11 mouse cellular contexts compared by ENCODE assay signal in genomic region chr17:4738717-4739485, GRCm38 (mm10).
DNase-seq lines count a peak whose midpoint lies in the region; ATAC-seq and TF ChIP-seq lines count a peak whose summit lies in the region.
"Had no signal": no experiment of that assay in that cellular context is flagged by ENCODE, and none has a peak within 500 bp of the region (broad histone marks: within the 10 kb centered on the region; RNA-seq: fewer than 3 reads in every experiment).

No protein-coding gene starts in this region.

- 0 out of 2 replicates have a peak overlapping the region, but pooled peaks have one; percentile 14 for H3K9ac ChIP-seq in limb, embryonic 12.5 days (replicated peaks)
- H3K9ac ChIP-seq: lung, embryonic 14.5 days had no signal

- no peaks in the 10 kb centered on the region for H3K9me3 ChIP-seq in limb, embryonic 12.5 days

- peak; percentile 35 for DNase-seq in gastrocnemius, adult 2 months
- no peak for DNase-seq in gastrocnemius, postnatal 36 days
- peak; percentile 31 for DNase-seq in left cerebral cortex, postnatal 4 days
- no peak for DNase-seq in left cerebral cortex, adult 18-20 months (ENCODE audit: low spot score in 2 of 2)
- DNase-seq in embryo, embryonic 11 days = peak; percentile 20
- DNase-seq in c-Kit-positive CD71-positive TER-119-positive erythroid progenitor cells, embryonic 14.5 days (ENCODE audit: low spot score) = no peak
- no peak for DNase-seq in testis, postnatal 10 days (ENCODE audit: low spot score)
- DNase-seq: lung, embryonic 14.5 days; midbrain, embryonic 14.5 days; right cerebral cortex, postnatal 14 days had no signal

- WGBS in limb, embryonic 12.5 days = 2% methylated on average over 7 of the region's 7 CpGs

- H3K27ac ChIP-seq in gastrocnemius, adult 2 months = no peak overlapping the region
- no peak overlapping the region for H3K27ac ChIP-seq in limb, embryonic 12.5 days

- no peaks in the 10 kb centered on the region for H3K27me3 ChIP-seq in limb, embryonic 12.5 days

- 0 out of 2 replicates have a peak, but pooled peaks have one; percentile 37 for ATAC-seq in limb, embryonic 12.5 days (ENCODE audit: insufficient number of reproducible peaks, insufficient read depth, low FRiP score, low TSS enrichment, low read depth)

- TF ChIP-seq CTCF in gastrocnemius, adult 2 months (IDR thresholded peaks at IDR 0.05) = no peak

- H3K4me3 ChIP-seq in gastrocnemius, adult 2 months = no peak overlapping the region
- no peak overlapping the region for H3K4me3 ChIP-seq in limb, embryonic 12.5 days (replicated peaks)

- no peaks in the 10 kb centered on the region for H3K36me3 ChIP-seq in limb, embryonic 12.5 days

- intact Hi-C loops in gastrocnemius, adult 2 months (cut with DNase I) = no loop called here
- intact Hi-C loops in gastrocnemius, postnatal 36 days (cut with DNase I) = no loop called here
- intact Hi-C loops in left cerebral cortex, postnatal 4 days (cut with DNase I) = no loop called here

- no peak overlapping the region; the same call in 1 of the 2 replicates for H3K4me2 ChIP-seq in limb, embryonic 12.5 days
- H3K4me2 ChIP-seq: lung, embryonic 14.5 days had no signal

- peaks cover 19% of the 10 kb centered on the region for H3K4me1 ChIP-seq in limb, embryonic 12.5 days (replicated peaks)

Comparison
In these comparisons a context has a peak if more than half of its experiments do, and no peak if none do; other contexts are left out.
1. DNase-seq: peak in gastrocnemius, adult 2 months (single experiment), left cerebral cortex, postnatal 4 days (single experiment) and embryo, embryonic 11 days (single experiment); none in gastrocnemius, postnatal 36 days (0 of 2), left cerebral cortex, adult 18-20 months (0 of 2), c-Kit-positive CD71-positive TER-119-positive erythroid progenitor cells, embryonic 14.5 days (single experiment) and testis, postnatal 10 days (single experiment).